Mouse (Mus musculus) cerebellum, adult 2 months (tissue): ENCODE data around the gene Tmem104. TPM values are rescaled to one million over a fixed set of nuclear protein-coding genes. Genes with fewer than 3 reads are reported as not detected.

ENCODE experiments used
- DNase-seq, 2 experiments: peaks; one replicate each; pipeline ENCODE4 v3.0.0; 2021
- H3K27ac ChIP-seq: fragments of 200-500 bp; 2 replicates; pipeline ENCODE4 v1.5.1; 2012; ENCODE audit warnings: low read length, control low read depth, inconsistent platforms; ENCODE audit not compliant: insufficient read depth
- H3K27me3 ChIP-seq: fragments of 200-500 bp; 2 replicates; pipeline ENCODE4 v1.6.1; 2012; ENCODE audit warnings: inconsistent platforms, mild to moderate bottlenecking, low read length, moderate library complexity; ENCODE audit not compliant: control insufficient read depth, insufficient read depth
- H3K4me1 ChIP-seq: fragments of 200-500 bp; 2 replicates; pipeline ENCODE4 v1.6.1; 2011; ENCODE audit warnings: low read length; ENCODE audit not compliant: control insufficient read depth, insufficient read depth
- H3K4me3 ChIP-seq: fragments of 200-500 bp; replicated peaks from 2 replicates; pipeline ENCODE3; 2011; ENCODE audit warnings: mild to moderate bottlenecking, low read depth, low read length, control low read depth; ENCODE audit not compliant: insufficient read depth
- CTCF ChIP-seq: fragments of 200-500 bp; IDR thresholded peaks from 2 replicates; pipeline ENCODE4 v1.5.1; 2011; ENCODE audit warnings: low read depth, mild to moderate bottlenecking, control low read depth, low read length, moderate library complexity, borderline replicate concordance; ENCODE audit not compliant: insufficient read depth
- POLR2A ChIP-seq: fragments of 200-500 bp; IDR thresholded peaks from 2 replicates; pipeline ENCODE4 v1.6.1; 2011; ENCODE audit warnings: low read length, control low read depth, borderline replicate concordance; ENCODE audit not compliant: insufficient read depth
- WGBS: fragments of 180-500 bp; shearing (Covaris S2); methylation state at CpG from one replicate; pipeline ENCODE4 v1.1.7; 2018; 5-methylcytosine and 5-hydroxymethylcytosine counted together
- polyA plus RNA-seq: library from polyadenylated mRNA; depleted of rRNA; stranded (reverse); fragments of >200 nt; gene quantifications from 2 replicates; pipeline ENCODE4 v1.2.3, GENCODE M21; 2012

Gene Tmem104
- polyA plus RNA-seq, 1 experiment: 13.3 TPM

DNA sequence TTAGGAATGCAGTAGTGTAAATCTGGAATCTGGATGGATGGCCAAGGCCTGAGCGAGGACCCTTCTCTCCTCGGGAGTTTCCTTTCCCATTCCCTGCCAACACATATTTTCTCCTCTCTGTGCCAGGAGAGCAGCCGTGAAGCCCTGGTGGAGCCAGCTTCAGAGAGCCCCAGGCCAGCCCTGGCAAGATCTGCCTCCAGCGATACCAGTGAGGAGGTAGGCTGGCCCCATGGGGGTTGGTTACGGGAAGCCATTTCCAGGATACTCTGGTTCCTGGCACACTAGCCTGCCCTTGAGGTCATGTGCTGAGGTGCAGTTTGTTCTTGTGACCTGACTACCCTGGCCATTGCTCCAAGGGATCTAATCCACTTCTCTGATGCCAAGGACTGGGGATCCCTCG, 7.4 kb upstream of the Tmem104 start:
- H3K4me1 ChIP-seq: peaks cover 3% of the 10 kb centered on the region
- WGBS: 12% methylated on average over 6 of the region's 6 CpGs

GRCm38 (mm10) chr11:115181913-115182638, 5.2 kb upstream of the Tmem104 start:
- H3K4me1 ChIP-seq: peaks cover 3% of the 10 kb centered on the region; the same call in 1 of the 2 replicates
- peak; percentile 76 to 88 for DNase-seq
- H3K27me3 ChIP-seq: no peaks in the 10 kb centered on the region
- H3K4me3 ChIP-seq: no peak overlapping the region
- TF ChIP-seq CTCF: peak; percentile 94
- no peak for TF ChIP-seq POLR2A
- no peak overlapping the region for H3K27ac ChIP-seq
- 24% methylated on average over 12 of the region's 12 CpGs for WGBS

More for the DNA sequence above, 7.4 kb upstream of the Tmem104 start:
- no peaks in the 10 kb centered on the region for H3K27me3 ChIP-seq
- no peak for DNase-seq
- peak overlapping the region; percentile 32; the same call in 1 of the 2 replicates for H3K27ac ChIP-seq
- no peak overlapping the region for H3K4me3 ChIP-seq
- TF ChIP-seq CTCF: no peak
- no peak for TF ChIP-seq POLR2A

- TF ChIP-seq POLR2A: no peak
- TF ChIP-seq CTCF: no peak
- H3K4me3 ChIP-seq: no peak overlapping the region
- H3K27me3 ChIP-seq: no peaks in the 10 kb centered on the region
- peaks cover 7% of the 10 kb centered on the region for H3K4me1 ChIP-seq
- H3K27ac ChIP-seq: no peak overlapping the region
- no peak for DNase-seq
- 51% methylated on average over 4 of the region's 4 CpGs for WGBS
Measured at GRCm38 (mm10) chr11:115184973-115185372, 2.3 kb upstream of the Tmem104 start.

GRCm38 (mm10) chr11:115187693-115188092, 406 bp downstream of the Tmem104 start, which contains the start of gene Nat9:
Gene Nat9, minus strand, starts transcription at chr11:115187859.
- TF ChIP-seq CTCF: no peak
- TF ChIP-seq POLR2A: no peak
- no peak for DNase-seq
- 6% methylated on average over 12 of the region's 12 CpGs for WGBS
- Histone ChIP-seq H3K27ac (peak within 1 kb of the TSS; percentile 31), H3K4me1 (peaks cover 7% of the 10 kb centered on the region), H3K27me3 (no peaks in the 10 kb centered on the region), H3K4me3 (peak within 1 kb of the TSS; percentile 73)

DNA sequence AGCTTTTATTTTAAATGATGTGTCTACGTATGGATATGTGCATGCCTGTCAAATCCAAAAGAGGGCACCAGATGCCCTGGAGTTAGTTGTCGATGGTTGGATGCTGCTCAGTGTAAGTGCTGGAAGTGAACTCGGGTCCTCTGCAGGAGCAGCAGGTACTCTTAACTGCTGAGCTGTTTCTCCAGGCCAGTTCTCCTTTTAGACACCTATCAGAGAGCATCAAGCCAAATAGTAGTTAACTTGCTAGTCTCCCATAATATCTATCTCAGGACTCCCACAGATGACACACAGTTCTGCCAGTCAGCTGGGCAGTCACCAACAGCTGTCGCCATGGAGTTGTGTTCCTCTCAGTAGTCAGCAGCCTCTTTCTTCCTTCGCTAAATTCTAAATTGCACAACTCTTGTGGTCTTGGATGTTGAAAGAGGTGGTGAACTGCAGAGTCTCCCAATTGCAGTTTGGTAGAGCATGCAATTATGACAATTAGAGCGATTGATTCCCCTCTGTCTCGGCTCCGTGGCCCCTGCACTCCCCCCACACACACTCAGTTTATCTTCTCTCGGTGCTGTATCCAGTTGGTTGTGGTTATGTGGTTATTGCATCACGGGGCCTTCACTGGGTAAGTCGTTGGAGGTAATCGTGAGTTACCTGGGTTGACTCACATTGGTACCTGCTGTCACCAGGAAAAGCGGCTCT, 1.4 kb downstream of the Tmem104 start:
- no peak for DNase-seq
- Histone ChIP-seq H3K27ac (no peak overlapping the region), H3K4me1 (peaks cover 7% of the 10 kb centered on the region), H3K4me3 (no peak overlapping the region), H3K27me3 (no peaks in the 10 kb centered on the region)
- 80% methylated on average over 13 of the region's 13 CpGs for WGBS
- TF ChIP-seq CTCF (0 out of 2 replicates have a peak, but pooled peaks have one; percentile 17), POLR2A (no peak)

GRCm38 (mm10) chr11:115189304-115189703, 2.0 kb downstream of the Tmem104 start:
- TF ChIP-seq CTCF (no peak), POLR2A (no peak)
- DNase-seq: no peak
- H3K27me3 ChIP-seq: no peaks in the 10 kb centered on the region
- WGBS: 93% methylated on average over 6 of the region's 6 CpGs
- H3K4me1 ChIP-seq: peaks cover 7% of the 10 kb centered on the region
- H3K27ac ChIP-seq: no peak overlapping the region
- no peak overlapping the region for H3K4me3 ChIP-seq

GRCm38 (mm10) chr11:115192180-115192579, 4.9 kb downstream of the Tmem104 start:
- Histone ChIP-seq H3K27ac (no peak overlapping the region), H3K4me3 (no peak overlapping the region), H3K4me1 (peaks cover 4% of the 10 kb centered on the region; the same call in 1 of the 2 replicates), H3K27me3 (no peaks in the 10 kb centered on the region)
- DNase-seq: no peak
- WGBS: 64% methylated on average over 9 of the region's 9 CpGs
- TF ChIP-seq POLR2A: no peak

DNA sequence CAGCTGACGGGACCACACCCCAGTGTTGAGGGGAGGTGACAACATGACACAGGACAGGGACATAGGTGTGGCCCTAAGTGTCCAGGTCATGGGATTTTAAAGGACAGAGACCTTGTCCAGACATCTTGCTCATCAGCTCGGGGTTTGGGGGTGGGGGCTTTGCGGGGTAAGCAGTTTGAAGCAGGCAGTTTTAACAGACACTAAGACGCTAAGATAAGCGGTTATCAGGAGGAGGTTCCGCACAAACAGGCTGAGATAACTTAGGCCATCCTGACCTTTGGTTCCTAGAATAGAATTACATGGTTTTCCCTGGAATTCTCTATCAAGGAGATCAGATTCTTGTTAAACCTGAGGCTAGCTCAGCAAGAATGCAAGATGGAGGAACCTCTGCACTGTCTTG, 7.4 kb downstream of the Tmem104 start:
- Histone ChIP-seq H3K27ac (no peak overlapping the region), H3K27me3 (no peaks in the 10 kb centered on the region), H3K4me3 (no peak overlapping the region), H3K4me1 (no peaks in the 10 kb centered on the region)
- TF ChIP-seq POLR2A (no peak), CTCF (no peak)
- no peak for DNase-seq
- WGBS: 86% methylated on average over 6 of the region's 6 CpGs
